Mouse (Mus musculus) splenic B cell, adult 2 months (primary cell): ENCODE data around the gene Lmbr1.

Experiments
- DNase-seq: peaks from one replicate; pipeline ENCODE4 v3.0.0-alpha.2; 2011; ENCODE audit warnings: low read depth, low spot score
- H3K27me3 ChIP-seq: 2 replicates; pipeline ENCODE4 v1.6.1; 2012; ENCODE audit warnings: mild to moderate bottlenecking, low read length, moderate library complexity, mixed read lengths; ENCODE audit not compliant: control insufficient read depth, poor library complexity, insufficient read depth, severe bottlenecking
- H3K36me3 ChIP-seq: 2 replicates; pipeline ENCODE4 v1.6.1; 2012; ENCODE audit warnings: mild to moderate bottlenecking, low read length, moderate library complexity, mixed read lengths; ENCODE audit not compliant: control insufficient read depth, poor library complexity, insufficient read depth, severe bottlenecking

Gene Lmbr1

DNA sequence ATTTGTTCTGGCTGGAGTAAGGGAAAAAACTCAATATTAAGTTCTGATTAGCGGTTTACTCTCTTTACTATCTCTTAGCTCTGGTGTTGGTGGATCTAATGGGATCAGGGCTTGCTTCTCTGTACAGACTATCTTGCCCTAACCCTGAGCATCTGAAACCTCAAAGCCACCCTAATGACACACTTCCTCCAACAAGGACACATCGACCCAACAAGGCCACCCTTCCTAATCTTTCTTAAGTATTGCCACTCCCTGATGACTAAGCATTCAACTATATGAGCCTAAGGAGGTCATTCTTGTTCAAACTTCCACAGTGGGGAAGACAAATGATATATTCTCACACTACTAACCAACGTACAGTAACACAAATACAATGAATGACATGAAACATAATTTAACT lies 69.0 kb downstream of the Lmbr1 start:
- no peak for DNase-seq
- Histone ChIP-seq H3K27me3 (no peaks in the 10 kb centered on the region), H3K36me3 (no peaks in the 10 kb centered on the region)

- H3K36me3 ChIP-seq: no peaks in the 10 kb centered on the region
- peak; percentile 52 for DNase-seq
- no peaks in the 10 kb centered on the region for H3K27me3 ChIP-seq
These were observed 85.0 kb downstream of the Lmbr1 start for GRCm38 (mm10) chr5:29293194-29293593.

DNA sequence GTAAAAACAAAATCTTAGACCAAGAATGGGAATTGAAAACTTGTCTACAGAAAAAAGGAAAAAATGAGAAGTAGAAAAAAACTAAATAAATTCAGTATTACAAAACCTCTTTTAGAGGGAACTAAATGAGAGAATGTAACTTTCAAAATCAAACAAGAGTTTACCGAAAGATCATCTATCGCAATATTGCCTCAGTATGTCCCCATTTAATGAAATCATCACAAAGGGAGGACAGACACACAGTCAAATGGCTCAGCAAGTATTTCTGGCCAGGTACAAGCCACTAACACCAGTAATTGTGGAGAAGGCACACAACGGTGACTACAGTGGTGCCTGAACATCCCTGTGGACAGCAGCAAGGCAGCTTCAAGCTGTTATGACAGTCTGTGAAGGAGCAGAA lies 88.1 kb downstream of the Lmbr1 start:
- Histone ChIP-seq H3K36me3 (no peaks in the 10 kb centered on the region), H3K27me3 (no peaks in the 10 kb centered on the region)
- DNase-seq: no peak

- peak; percentile 19 for DNase-seq
- no peaks in the 10 kb centered on the region for H3K27me3 ChIP-seq
- no peaks in the 10 kb centered on the region for H3K36me3 ChIP-seq
These were observed 88.5 kb downstream of the Lmbr1 start for GRCm38 (mm10) chr5:29289703-29290102.

DNA sequence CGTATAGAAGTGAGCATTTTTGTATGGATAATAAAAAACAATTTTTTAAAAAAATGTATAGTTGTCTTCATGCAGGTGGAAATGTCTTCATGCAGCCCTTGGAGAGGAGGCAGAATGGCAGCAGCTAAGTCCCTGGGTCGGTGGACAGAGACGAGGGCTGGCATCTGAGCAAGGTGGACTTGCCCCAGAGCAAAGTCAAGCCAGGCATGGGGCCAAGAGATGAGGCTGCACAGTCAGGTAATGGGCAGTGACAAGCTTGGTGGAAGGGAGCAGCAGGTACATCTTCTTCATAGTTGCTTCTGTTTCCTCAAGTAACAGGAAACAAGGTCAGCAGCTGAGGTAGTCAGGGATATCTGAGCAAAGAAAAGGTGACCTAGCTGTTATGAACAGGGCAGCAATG lies 97.1 kb downstream of the Lmbr1 start:
- no peak for DNase-seq
- no peaks in the 10 kb centered on the region for H3K27me3 ChIP-seq
- H3K36me3 ChIP-seq: no peaks in the 10 kb centered on the region

DNA sequence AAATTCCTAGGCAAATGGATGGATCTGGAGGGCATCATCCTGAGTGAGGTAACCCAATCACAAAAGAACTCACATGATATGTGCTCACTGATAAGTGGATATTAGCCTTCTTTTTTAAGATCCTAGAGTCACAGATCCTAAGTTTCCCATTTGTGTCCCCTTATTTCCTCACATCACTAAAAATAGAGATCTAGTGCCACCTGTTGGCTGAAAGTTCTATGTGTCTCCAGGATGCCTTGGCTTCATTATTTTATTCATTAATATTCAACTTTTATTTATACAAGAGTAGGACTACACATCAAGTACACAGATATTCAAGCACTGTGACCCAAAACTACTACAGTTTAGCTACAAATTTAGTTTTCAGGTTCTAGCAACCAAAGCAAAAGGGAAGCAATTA lies 103.4 kb downstream of the Lmbr1 start:
- DNase-seq: no peak
- Histone ChIP-seq H3K27me3 (no peaks in the 10 kb centered on the region), H3K36me3 (no peaks in the 10 kb centered on the region)

GRCm38 (mm10) chr5:29273426-29273825 lies 104.8 kb downstream of the Lmbr1 start:
- Histone ChIP-seq H3K36me3 (no peaks in the 10 kb centered on the region), H3K27me3 (no peaks in the 10 kb centered on the region)
- no peak for DNase-seq

GRCm38 (mm10) chr5:29270879-29271278 lies 107.3 kb downstream of the Lmbr1 start:
- no peak for DNase-seq
- H3K27me3 ChIP-seq: no peaks in the 10 kb centered on the region
- H3K36me3 ChIP-seq: no peaks in the 10 kb centered on the region

DNA sequence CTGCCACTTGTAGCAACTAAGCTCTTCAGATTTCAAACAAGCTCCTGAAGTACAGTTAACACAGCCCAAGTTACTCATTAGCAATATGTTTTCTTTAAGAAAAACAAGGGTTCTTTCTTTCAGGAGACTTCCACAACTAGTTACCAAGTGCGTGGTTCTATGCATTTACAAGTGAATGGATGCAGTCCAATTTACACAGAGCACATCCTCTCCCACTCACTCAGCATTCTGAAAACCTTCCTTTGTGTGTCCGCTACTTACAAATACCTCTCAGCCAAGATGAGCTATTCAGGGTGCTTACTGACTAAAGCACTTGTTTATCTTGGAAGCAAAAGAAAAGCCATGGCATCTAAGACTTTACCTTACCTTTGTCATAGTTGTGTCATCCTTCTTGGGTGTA lies 124.3 kb downstream of the Lmbr1 start:
- H3K27me3 ChIP-seq: no peaks in the 10 kb centered on the region
- DNase-seq: no peak
- no peaks in the 10 kb centered on the region for H3K36me3 ChIP-seq

GRCm38 (mm10) chr5:29251496-29251873 lies 126.7 kb downstream of the Lmbr1 start:
- Histone ChIP-seq H3K36me3 (no peaks in the 10 kb centered on the region), H3K27me3 (no peaks in the 10 kb centered on the region)
- no peak for DNase-seq

GRCm38 (mm10) chr5:29250795-29251495 lies 127.2 kb downstream of the Lmbr1 start:
- no peak for DNase-seq
- no peaks in the 10 kb centered on the region for H3K36me3 ChIP-seq
- H3K27me3 ChIP-seq: no peaks in the 10 kb centered on the region

DNA sequence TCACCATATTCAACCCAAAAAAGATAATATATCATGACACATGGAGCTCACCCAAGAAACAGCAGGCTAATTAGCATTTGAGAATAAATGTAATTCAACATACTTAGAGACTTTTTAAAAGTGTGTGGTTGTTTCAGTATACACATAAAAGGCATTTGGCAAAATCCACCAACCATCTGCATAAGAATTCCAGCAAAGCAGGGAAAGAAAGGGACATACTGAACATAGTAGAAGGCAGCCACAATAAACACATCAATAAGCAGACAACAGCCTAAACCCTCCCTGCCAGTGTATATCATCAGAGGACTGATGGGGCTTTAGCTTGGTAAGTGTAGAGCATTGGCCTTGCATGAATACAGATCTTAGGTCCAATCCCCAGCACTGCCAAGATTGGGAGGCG lies 133.4 kb downstream of the Lmbr1 start:
- DNase-seq: no peak
- no peaks in the 10 kb centered on the region for H3K27me3 ChIP-seq
- H3K36me3 ChIP-seq: no peaks in the 10 kb centered on the region

GRCm38 (mm10) chr5:29238379-29238778 lies 139.8 kb downstream of the Lmbr1 start:
- Histone ChIP-seq H3K36me3 (no peaks in the 10 kb centered on the region), H3K27me3 (no peaks in the 10 kb centered on the region)
- DNase-seq: no peak

DNA sequence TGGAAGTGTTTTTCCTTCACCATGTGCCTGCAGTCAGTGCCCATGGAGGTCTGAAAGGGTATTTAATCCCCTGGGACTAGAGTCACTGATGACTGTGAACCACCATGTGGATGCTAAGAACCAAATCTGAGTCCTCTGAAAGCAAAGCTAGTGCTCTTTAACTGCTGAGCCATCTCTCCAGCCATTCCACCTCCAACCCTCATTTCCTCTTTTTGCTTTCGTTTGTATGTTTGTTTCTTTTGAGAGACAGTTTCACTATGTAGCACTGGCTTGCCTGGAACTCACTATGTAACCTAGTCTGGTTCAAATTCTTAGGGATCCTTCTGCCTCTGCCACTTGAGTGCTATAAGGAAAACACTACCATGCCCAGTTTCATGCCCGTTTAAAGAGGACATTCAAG lies 147.7 kb downstream of the Lmbr1 start:
- no peak for DNase-seq
- H3K27me3 ChIP-seq: no peaks in the 10 kb centered on the region
- no peaks in the 10 kb centered on the region for H3K36me3 ChIP-seq

GRCm38 (mm10) chr5:29224089-29224488 lies 154.1 kb downstream of the Lmbr1 start:
- Histone ChIP-seq H3K36me3 (no peaks in the 10 kb centered on the region), H3K27me3 (no peaks in the 10 kb centered on the region)
- DNase-seq: no peak

GRCm38 (mm10) chr5:29217997-29218396 lies 160.2 kb downstream of the Lmbr1 start:
- DNase-seq: no peak
- Histone ChIP-seq H3K27me3 (no peaks in the 10 kb centered on the region), H3K36me3 (no peaks in the 10 kb centered on the region)
